Mouse (Mus musculus) C2C12 (cell line): ENCODE measurements at regions not wholly inside any gene's neighbourhood (a gene's known extent, or its start where the extent isn't known, plus 50 kb on each side); places are given as distances from the start of the nearest gene placed in this dataset.

Experiments used
- H3K27me3 ChIP-seq: one replicate; pipeline ENCODE4 v1.6.1; 2011; ENCODE audit not compliant: control insufficient read depth, insufficient read depth, insufficient read length
- H3K36me3 ChIP-seq: one replicate; pipeline ENCODE4 v1.6.1; 2011; ENCODE audit not compliant: control insufficient read depth, insufficient read depth
- H3K4me3 ChIP-seq: one replicate; pipeline ENCODE4 v1.5.1; 2011; ENCODE audit warnings: mild to moderate bottlenecking, control low read depth; ENCODE audit not compliant: poor library complexity, insufficient read depth, severe bottlenecking
- H3K79me2 ChIP-seq: one replicate; pipeline ENCODE4 v1.6.1; 2011; ENCODE audit not compliant: control insufficient read depth, insufficient read depth
- H3K79me3 ChIP-seq: one replicate; pipeline ENCODE4 v1.6.1; 2011; ENCODE audit warnings: low read depth, control low read depth
- H3ac ChIP-seq: one replicate; pipeline ENCODE3; 2011; ENCODE audit warnings: low read depth; ENCODE audit not compliant: control insufficient read depth, insufficient read length
- CEBPB ChIP-seq: IDR thresholded peaks from one replicate; pipeline ENCODE4 v1.6.1; 2011; ENCODE audit warnings: low read depth, mild to moderate bottlenecking, control low read depth, moderate library complexity
- CTCF ChIP-seq: IDR thresholded peaks from one replicate; pipeline ENCODE4 v1.5.1; 2011; ENCODE audit not compliant: control insufficient read depth, insufficient read depth, insufficient read length
- FOSL1 ChIP-seq: IDR thresholded peaks from one replicate; pipeline ENCODE4 v1.8.0; 2011; ENCODE audit warnings: mild to moderate bottlenecking, low read length; ENCODE audit not compliant: poor library complexity, insufficient read depth, severe bottlenecking
- MAX ChIP-seq: IDR thresholded peaks from one replicate; pipeline ENCODE4 v1.6.1; 2011; ENCODE audit warnings: mild to moderate bottlenecking, control low read depth
- MYOD1 ChIP-seq: IDR thresholded peaks from one replicate; pipeline ENCODE4 v1.6.1; 2011; ENCODE audit warnings: low read depth; ENCODE audit not compliant: control insufficient read depth, insufficient read length
- MYOG ChIP-seq: IDR thresholded peaks from one replicate; pipeline ENCODE4 v1.6.1; 2011; ENCODE audit not compliant: control insufficient read depth, insufficient read length; ENCODE audit errors: extremely low read depth
- USF1 ChIP-seq: IDR thresholded peaks from one replicate; pipeline ENCODE4 v1.6.1; 2011; ENCODE audit warnings: low read depth, mild to moderate bottlenecking, control low read depth, moderate library complexity

DNA sequence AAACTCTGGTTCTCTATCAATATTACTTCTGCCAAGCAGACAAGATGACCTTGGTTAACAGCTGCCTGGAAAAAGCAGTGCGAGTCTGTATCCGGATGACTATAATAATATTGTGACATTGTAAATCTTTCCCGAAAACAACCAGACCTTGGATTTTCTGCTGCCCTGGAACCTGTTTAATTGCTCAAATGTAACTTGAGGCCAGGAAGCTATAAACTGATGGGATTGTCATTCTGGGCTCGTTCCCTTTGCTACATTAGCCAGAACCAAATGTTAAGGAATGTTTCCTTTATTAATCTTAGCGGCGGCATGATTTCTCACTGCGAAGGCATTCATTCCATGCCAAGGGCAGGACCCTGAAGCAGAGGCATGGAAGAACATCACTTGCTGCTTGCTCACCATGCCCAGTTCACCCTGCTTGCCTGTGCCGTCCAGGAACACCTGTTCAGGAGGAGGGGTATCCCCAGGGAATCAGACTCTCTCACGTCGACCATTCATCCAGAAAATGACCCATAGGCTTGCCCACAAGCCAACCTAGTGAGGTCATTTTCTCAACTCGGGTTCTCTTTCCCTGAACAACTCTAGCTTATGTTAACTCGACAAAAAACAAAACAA lies 125.3 kb upstream of the Spin1 start:
- Histone ChIP-seq H3K36me3 (no peaks in the 10 kb centered on the region), H3K27me3 (no peaks in the 10 kb centered on the region), H3K4me3 (no peak overlapping the region), H3ac (no peak overlapping the region), H3K79me3 (no peaks in the 10 kb centered on the region), H3K79me2 (no peaks in the 10 kb centered on the region)
- no peak for TF ChIP-seq USF1
- no peak for TF ChIP-seq MAX
- TF ChIP-seq MYOD1: peak; percentile 98
- TF ChIP-seq MYOG: no peak

DNA sequence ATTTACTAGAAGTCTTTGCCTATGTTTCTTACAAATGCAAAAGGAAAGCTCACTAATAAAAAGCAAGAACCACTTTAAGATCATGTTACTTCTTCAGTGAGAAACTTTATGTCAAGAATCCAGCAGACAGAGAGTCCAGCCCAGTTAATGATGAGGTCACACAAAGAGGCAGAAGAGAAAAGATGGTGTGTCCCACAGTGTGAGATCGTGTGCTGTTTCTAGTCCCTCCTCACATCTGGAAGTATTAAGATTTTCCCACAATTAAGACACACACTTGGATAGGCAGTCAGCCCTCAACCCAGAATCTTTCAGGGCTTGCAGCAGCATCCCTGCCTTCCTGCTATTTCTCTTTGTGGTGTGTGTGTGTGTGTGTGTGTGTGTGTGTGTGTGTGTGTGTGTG lies 118.7 kb upstream of the Spin1 start:
- H3K36me3 ChIP-seq: no peaks in the 10 kb centered on the region
- no peak overlapping the region for H3ac ChIP-seq
- no peaks in the 10 kb centered on the region for H3K27me3 ChIP-seq
- no peak overlapping the region for H3K4me3 ChIP-seq
- H3K79me3 ChIP-seq: no peaks in the 10 kb centered on the region
- no peak for TF ChIP-seq USF1
- TF ChIP-seq MYOG: no peak
- TF ChIP-seq CTCF: no peak
- no peak for TF ChIP-seq MYOD1
- TF ChIP-seq MAX: no peak
- TF ChIP-seq CEBPB: no peak
- no peak for TF ChIP-seq FOSL1
- H3K79me2 ChIP-seq: no peaks in the 10 kb centered on the region

DNA sequence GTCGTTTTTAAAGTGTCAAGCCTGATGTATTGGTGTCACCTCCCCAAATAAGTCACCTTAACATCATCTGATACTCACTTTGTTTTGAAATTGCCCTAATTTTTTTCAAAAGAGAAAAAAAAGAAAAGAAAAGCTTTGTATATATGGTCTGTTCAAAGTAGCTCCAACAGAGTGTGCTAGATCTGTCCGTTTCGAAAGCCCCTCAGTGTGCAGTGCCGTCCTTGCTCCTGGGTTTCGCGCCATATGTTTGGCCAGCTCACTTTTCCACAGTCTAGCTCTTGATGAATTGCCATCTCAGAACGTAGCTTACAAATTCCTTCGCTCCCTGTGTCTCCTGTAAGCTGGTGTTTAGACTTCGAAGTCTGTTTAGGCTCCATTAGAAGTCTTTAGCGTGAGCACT lies 117.7 kb upstream of the Spin1 start:
- TF ChIP-seq MYOG: no peak
- no peak for TF ChIP-seq MYOD1
- no peak for TF ChIP-seq FOSL1
- TF ChIP-seq CTCF: no peak
- TF ChIP-seq CEBPB: no peak
- no peak for TF ChIP-seq USF1
- TF ChIP-seq MAX: no peak
- Histone ChIP-seq H3ac (no peak overlapping the region), H3K79me2 (no peaks in the 10 kb centered on the region), H3K79me3 (no peaks in the 10 kb centered on the region), H3K27me3 (no peaks in the 10 kb centered on the region), H3K4me3 (no peak overlapping the region), H3K36me3 (no peaks in the 10 kb centered on the region)

DNA sequence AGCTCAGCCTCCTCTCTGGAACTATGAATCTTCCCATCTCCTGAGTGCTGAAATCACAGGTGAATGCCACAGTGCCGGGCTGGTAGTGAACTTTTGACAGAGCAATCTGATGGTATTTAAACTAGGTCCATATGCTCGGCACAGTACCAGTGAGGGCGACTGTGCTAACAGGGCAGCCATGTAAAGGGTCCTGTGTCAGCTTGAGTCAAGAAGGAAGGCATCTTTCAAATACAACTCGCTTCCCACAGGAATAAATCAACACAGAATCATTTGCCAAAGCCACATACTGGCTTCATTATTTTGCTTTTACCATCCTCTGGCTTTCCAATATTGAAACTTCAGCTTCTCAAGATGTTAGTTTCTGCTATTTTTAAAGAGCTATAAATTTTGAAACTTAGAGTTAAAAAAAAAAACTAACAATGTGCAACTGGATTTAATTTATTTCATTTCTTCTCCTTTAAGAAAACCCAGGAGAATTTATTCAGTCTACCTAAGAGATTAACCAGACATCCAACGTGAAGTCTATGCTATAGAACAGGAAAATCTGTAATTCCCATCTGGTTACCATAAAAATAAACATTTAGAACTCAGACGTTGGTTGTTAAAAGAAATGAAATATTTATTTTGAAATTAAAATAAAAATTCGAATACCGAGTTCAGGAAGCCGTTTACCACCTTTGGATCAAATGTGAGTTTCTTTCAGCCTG lies 108.8 kb upstream of the Spin1 start:
- Histone ChIP-seq H3K79me3 (no peaks in the 10 kb centered on the region), H3K79me2 (no peaks in the 10 kb centered on the region)

DNA sequence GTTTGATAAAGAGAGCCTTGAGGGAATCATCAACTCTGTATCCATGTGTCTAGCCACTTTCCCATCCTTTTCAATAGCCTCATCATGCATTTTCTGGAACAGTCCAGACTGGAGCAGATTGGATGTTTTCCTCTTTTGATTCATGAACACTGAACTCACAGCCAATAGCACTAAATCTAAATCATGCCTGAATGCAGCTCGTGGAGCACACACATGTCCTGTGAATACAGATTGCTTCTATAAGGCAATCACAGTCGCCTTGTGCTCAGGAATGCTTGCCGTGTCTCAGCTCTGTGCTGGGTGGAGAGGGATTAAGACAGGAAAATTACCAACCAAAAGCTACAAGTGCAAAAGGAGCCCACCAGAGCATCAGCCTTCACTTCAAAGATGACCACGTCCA lies 100.9 kb upstream of the Spin1 start:
- no peak overlapping the region for H3ac ChIP-seq
- no peaks in the 10 kb centered on the region for H3K36me3 ChIP-seq
- H3K27me3 ChIP-seq: no peaks in the 10 kb centered on the region
- no peak overlapping the region for H3K4me3 ChIP-seq
- no peaks in the 10 kb centered on the region for H3K79me3 ChIP-seq
- TF ChIP-seq FOSL1: no peak
- TF ChIP-seq MAX: no peak
- TF ChIP-seq MYOG: no peak
- no peak for TF ChIP-seq CEBPB
- TF ChIP-seq MYOD1: no peak
- no peak for TF ChIP-seq CTCF
- no peak for TF ChIP-seq USF1
- no peaks in the 10 kb centered on the region for H3K79me2 ChIP-seq

More for the DNA sequence above, 108.8 kb upstream of the Spin1 start:
- Histone ChIP-seq H3ac (no peak overlapping the region), H3K36me3 (no peaks in the 10 kb centered on the region), H3K4me3 (no peak overlapping the region), H3K27me3 (peaks cover 3% of the 10 kb centered on the region)
- TF ChIP-seq MAX: no peak
- TF ChIP-seq MYOG: no peak
- no peak for TF ChIP-seq FOSL1
- no peak for TF ChIP-seq USF1
- no peak for TF ChIP-seq CTCF
- no peak for TF ChIP-seq MYOD1
- TF ChIP-seq CEBPB: no peak
